Mouse (Mus musculus) adrenal gland, adult 10 weeks (tissue): Measurements from ENCODE around the gene Gm6803. TPM values are rescaled to one million over a fixed set of nuclear protein-coding genes. Genes with fewer than 3 reads are reported as not detected.

Experiments
- polyA plus RNA-seq: library from polyadenylated mRNA; stranded (reverse); fragments of 350-450 nt; fragmentation: Illumina TruSeq; extraction: RNeasy Lipid Tissue Mini Kit (QIAGEN cat#74804); gene quantifications from one replicate; pipeline ENCODE4 v1.2.3, GENCODE M21; 2014; ENCODE audit warnings: low read depth, low replicate concordance

Gm6803 gene
- polyA plus RNA-seq = not detected

DNA sequence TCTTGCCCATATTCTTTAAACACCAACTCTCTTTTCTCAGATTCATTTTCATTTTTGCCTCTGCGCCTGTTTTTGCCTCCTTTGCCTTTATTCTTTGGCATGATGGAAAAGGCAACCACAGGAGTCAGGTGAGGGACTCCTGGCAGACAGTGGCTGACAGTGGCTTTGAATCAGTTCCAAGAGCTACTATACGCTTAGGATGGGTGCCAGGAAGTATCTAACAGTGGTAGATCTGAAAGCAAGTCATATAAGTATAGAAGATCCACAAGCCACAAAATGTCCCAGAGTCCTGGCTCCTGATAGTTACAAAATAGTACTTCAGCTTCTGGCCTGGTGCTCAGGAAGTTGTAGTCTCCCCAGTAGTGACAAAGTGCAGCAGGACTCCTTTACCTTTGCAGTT, at the start of gene Gm6803:
TSS of gene Gm6803 (minus strand) at position 101 of the 400 bp plus-strand sequence.

GRCm38 (mm10) chr12:88026704-88027103, 8.1 kb upstream of the Gm6803 start, which contains the start of gene Gm2056:
Gm2056 (plus strand) TSS chr12:88027004.

DNA sequence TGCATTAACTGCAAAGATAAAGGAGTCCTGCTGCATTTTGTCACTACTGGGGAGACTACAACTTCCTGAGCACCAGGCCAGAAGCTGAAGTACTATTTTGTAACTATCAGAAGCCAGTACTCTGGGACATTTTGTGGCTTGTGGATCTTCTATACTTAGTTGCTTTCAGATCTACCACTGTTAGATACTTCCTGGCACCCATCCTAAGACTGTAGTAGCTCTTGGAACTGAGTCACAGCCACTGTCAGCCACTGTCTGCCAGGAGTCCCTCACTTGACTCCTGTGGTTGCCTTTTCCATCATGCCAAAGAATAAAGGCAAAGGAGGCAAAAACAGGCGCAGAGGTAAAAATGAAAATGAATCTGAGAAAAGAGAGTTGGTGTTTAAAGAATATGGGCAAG, 7.0 kb downstream of the Gm6803 start, which contains the start of gene Gm2075:
TSS of gene Gm2075 (plus strand) at position 301 of the 400 bp plus-strand sequence.

Other genes with a start within 250 kb of the Gm6803 start
- not detected for gene Gm21319, start 243.0 kb downstream of the Gm6803 start, polyA plus RNA-seq
- gene Gm21936, start 223.3 kb downstream of the Gm6803 start, polyA plus RNA-seq = not detected
- gene BB287469, start 202.2 kb downstream of the Gm6803 start, polyA plus RNA-seq = not detected
- gene Gm2001, start 176.4 kb downstream of the Gm6803 start, polyA plus RNA-seq = not detected
- gene Gm2016, start 144.7 kb downstream of the Gm6803 start, polyA plus RNA-seq = not detected
- not detected for gene Gm2022, start 123.4 kb downstream of the Gm6803 start, polyA plus RNA-seq
- not detected for gene Gm2035, start 98.9 kb downstream of the Gm6803 start, polyA plus RNA-seq
- not detected for gene Gm2042, start 64.7 kb downstream of the Gm6803 start, polyA plus RNA-seq
- gene Gm2075, start 6.9 kb downstream of the Gm6803 start, polyA plus RNA-seq = not detected
- gene Gm2056, start 8.2 kb upstream of the Gm6803 start, polyA plus RNA-seq = not detected
- not detected for gene Gm16368, start 64.9 kb upstream of the Gm6803 start, polyA plus RNA-seq
- not detected for gene Gm10436, start 163.3 kb upstream of the Gm6803 start, polyA plus RNA-seq
- gene Gm8332, start 231.3 kb upstream of the Gm6803 start, polyA plus RNA-seq = not detected